Mouse (Mus musculus) right cerebral cortex, postnatal 36 days (tissue): ENCODE data around the gene Svopl.

ENCODE experiments used
- DNase-seq, 2 experiments: peaks; one replicate each; pipeline ENCODE4 v3.0.0; 2022; ENCODE audit warnings: low spot score in 2 of 2, mixed read lengths in 1 of 2

The Svopl gene

GRCm38 (mm10) chr6:38031924-38032540 lies 14.8 kb downstream of the Svopl start:
- DNase-seq, result peak in 1 of 2 experiments; percentile 18

- no peak for DNase-seq
Observed at GRCm38 (mm10) chr6:38028205-38028604, 18.6 kb downstream of the Svopl start.

- no peak for DNase-seq
Observed at GRCm38 (mm10) chr6:38027771-38028170, 19.0 kb downstream of the Svopl start.

- DNase-seq, result no peak
Observed at GRCm38 (mm10) chr6:38023284-38023683, 23.5 kb downstream of the Svopl start.

DNA sequence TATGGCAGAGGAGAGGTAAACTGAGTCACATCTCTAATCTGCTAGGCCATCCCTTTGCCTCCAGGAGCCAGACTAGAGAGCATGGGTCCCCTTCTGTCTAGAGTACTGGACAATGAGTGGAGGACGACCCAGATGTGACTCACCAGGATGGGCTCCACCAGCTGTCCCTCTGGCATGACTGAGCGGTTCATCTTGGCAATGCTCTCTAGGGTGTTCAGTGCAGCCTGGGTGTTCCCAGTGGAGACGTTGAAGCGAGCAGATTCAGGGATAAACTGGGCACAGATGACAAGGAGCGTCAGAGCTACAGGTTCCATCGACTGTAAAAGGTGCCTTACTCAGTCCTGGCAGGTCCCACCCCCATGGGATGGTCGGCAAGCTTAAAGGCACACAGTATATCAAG lies 25.4 kb downstream of the Svopl start:
- DNase-seq, result no peak

GRCm38 (mm10) chr6:38012829-38013228 lies 34.0 kb downstream of the Svopl start:
- DNase-seq, result no peak

GRCm38 (mm10) chr6:38007459-38007858 lies 39.3 kb downstream of the Svopl start:
- peak in 1 of 2 experiments; percentile 10 for DNase-seq

DNA sequence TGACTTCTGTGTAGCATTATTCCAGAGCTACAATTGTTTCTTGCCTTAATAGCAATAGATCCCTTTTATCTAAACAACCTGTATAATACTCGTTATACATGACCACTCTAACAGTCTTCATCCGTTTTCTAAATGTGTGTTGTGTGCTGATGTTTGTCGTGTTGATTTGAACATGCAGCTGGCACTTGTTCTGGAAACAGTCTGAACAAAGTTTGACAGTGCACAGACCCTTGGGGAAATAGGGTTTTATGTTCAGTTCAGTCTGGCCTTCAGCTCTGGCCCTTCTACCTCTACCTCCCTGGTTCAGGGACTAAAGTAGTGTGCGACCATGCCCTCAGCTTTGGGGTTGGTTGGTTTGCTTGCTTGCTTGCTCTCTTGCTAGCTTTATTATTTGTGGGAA lies 79.4 kb downstream of the Svopl start:
- no peak for DNase-seq

DNA sequence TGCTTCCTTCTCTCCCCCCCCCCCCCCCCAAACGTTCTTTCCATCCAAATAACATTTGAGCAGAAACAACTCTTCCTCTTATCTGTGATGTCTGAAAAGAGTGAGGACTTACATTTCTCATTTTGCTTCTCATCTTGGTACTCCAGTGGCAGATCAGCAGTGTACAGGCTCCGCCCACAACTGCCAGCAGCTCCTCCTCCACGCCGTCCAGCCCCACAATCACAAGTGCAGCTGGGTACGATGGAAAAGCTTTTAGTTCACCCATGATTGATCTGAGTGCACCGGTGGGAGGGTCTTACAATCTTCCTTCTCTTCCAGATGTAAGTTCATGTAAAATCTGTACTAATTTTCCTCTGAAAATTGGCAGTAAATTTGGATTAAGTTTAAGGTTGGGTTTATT lies 95.5 kb downstream of the Svopl start:
- DNase-seq, result no peak

GRCm38 (mm10) chr6:37936498-37936897 lies 110.3 kb downstream of the Svopl start:
- no peak for DNase-seq
